Mouse (Mus musculus) macrophage (primary cell): ENCODE measurements around the gene Mmp11. TPM values are rescaled to one million over a fixed set of nuclear protein-coding genes. Genes with fewer than 3 reads are reported as not detected.

Source experiments
- H3K27ac ChIP-seq: fragments of 350-480 bp; formaldehyde crosslinking; 2 replicates; pipeline ENCODE4 v1.9.0; 2021
- H3K36me3 ChIP-seq: fragments of 350-480 bp; formaldehyde crosslinking; 2 replicates; pipeline ENCODE4 v1.9.0; 2021; ENCODE audit errors: inconsistent target
- H3K4me3 ChIP-seq: fragments of 350-480 bp; formaldehyde crosslinking; 2 replicates; pipeline ENCODE4 v1.9.0; 2021; ENCODE audit errors: inconsistent target
- H3K79me2 ChIP-seq: fragments of 350-480 bp; formaldehyde crosslinking; 2 replicates; pipeline ENCODE4 v1.9.0; 2021; ENCODE audit errors: inconsistent target
- WGBS: methylation state at CpG from one replicate; pipeline ENCODE4 v1.1.7; 2026; ENCODE audit warnings: inconsistent platforms; ENCODE audit not compliant: missing documents; 5-methylcytosine and 5-hydroxymethylcytosine counted together
- polyA plus RNA-seq: library from polyadenylated mRNA; stranded (reverse); fragments of 250-400 nt; gene quantifications from 3 replicates; pipeline ENCODE4 v1.2.4, GENCODE M21; 2018; ENCODE audit warnings: inconsistent platforms

Mmp11 gene
- polyA plus RNA-seq, 1 experiment from 2014 or later = 0.36 TPM

GRCm38 (mm10) chr10:75924324-75924723 is 12.0 kb downstream of the Mmp11 start:
- Histone ChIP-seq H3K27ac (no peak overlapping the region), H3K4me3 (no peak overlapping the region), H3K36me3 (no peaks in the 10 kb centered on the region), H3K79me2 (peaks cover 16% of the 10 kb centered on the region)
- 47% methylated on average over 2 of the region's 2 CpGs for WGBS

GRCm38 (mm10) chr10:75921726-75922560 is 14.4 kb downstream of the Mmp11 start:
- Histone ChIP-seq H3K4me3 (peak overlapping the region; percentile 64), H3K79me2 (peaks cover 40% of the 10 kb centered on the region), H3K27ac (peak overlapping the region; percentile 61), H3K36me3 (no peaks in the 10 kb centered on the region)
- 7% methylated on average over 22 of the region's 22 CpGs for WGBS

- Histone ChIP-seq H3K79me2 (peaks cover 47% of the 10 kb centered on the region), H3K36me3 (peaks cover 6% of the 10 kb centered on the region; the same call in 1 of the 2 replicates), H3K27ac (peak within 1 kb of the TSS; percentile 61), H3K4me3 (peak within 1 kb of the TSS; percentile 64)
- WGBS = under 1% methylated on average over 76 of the region's 76 CpGs
Observed at GRCm38 (mm10) chr10:75921026-75921725, 15.1 kb downstream of the Mmp11 start, which contains the start of gene Smarcb1. TSS of gene Smarcb1 (minus strand) at chr10:75921617.

GRCm38 (mm10) chr10:75919026-75919425 is 17.3 kb downstream of the Mmp11 start:
- Histone ChIP-seq H3K79me2 (peaks cover 66% of the 10 kb centered on the region), H3K27ac (no peak overlapping the region), H3K4me3 (no peak overlapping the region), H3K36me3 (peaks cover 22% of the 10 kb centered on the region; the same call in 1 of the 2 replicates)
- WGBS = 96% methylated on average over 5 of the region's 5 CpGs

- Histone ChIP-seq H3K36me3 (peaks cover 22% of the 10 kb centered on the region; the same call in 1 of the 2 replicates), H3K4me3 (no peak overlapping the region), H3K79me2 (peaks cover 66% of the 10 kb centered on the region), H3K27ac (no peak overlapping the region)
- 89% methylated on average over 8 of the region's 8 CpGs for WGBS
Observed at GRCm38 (mm10) chr10:75916840-75917239, 19.5 kb downstream of the Mmp11 start.

- H3K27ac ChIP-seq = no peak overlapping the region
- WGBS = 79% methylated on average over 7 of the region's 7 CpGs
- H3K79me2 ChIP-seq = peaks cover 62% of the 10 kb centered on the region
- no peak overlapping the region for H3K4me3 ChIP-seq
- peaks cover 33% of the 10 kb centered on the region for H3K36me3 ChIP-seq
Observed at GRCm38 (mm10) chr10:75915557-75915956, 20.7 kb downstream of the Mmp11 start.

- Histone ChIP-seq H3K36me3 (peaks cover 46% of the 10 kb centered on the region), H3K79me2 (peaks cover 38% of the 10 kb centered on the region), H3K27ac (no peak overlapping the region), H3K4me3 (no peak overlapping the region)
- WGBS = 39% methylated on average over 6 of the region's 6 CpGs
Observed at GRCm38 (mm10) chr10:75913013-75913589, 23.2 kb downstream of the Mmp11 start.

GRCm38 (mm10) chr10:75910698-75911097 is 25.6 kb downstream of the Mmp11 start:
- no peak overlapping the region for H3K27ac ChIP-seq
- H3K4me3 ChIP-seq = no peak overlapping the region
- 96% methylated on average over 2 of the region's 2 CpGs for WGBS
- H3K79me2 ChIP-seq = peaks cover 14% of the 10 kb centered on the region
- peaks cover 54% of the 10 kb centered on the region for H3K36me3 ChIP-seq

- WGBS = 100% methylated on average over 3 of the region's 4 CpGs
Observed at GRCm38 (mm10) chr10:75906882-75907281, 29.4 kb downstream of the Mmp11 start.

GRCm38 (mm10) chr10:75904391-75904790 is 31.9 kb downstream of the Mmp11 start:
- H3K4me3 ChIP-seq = no peak overlapping the region
- H3K36me3 ChIP-seq = peaks cover 85% of the 10 kb centered on the region
- H3K79me2 ChIP-seq = no peaks in the 10 kb centered on the region
- H3K27ac ChIP-seq = no peak overlapping the region
- 100% methylated on average over 5 of the region's 5 CpGs for WGBS

More at GRCm38 (mm10) chr10:75906882-75907281, 29.4 kb downstream of the Mmp11 start:
- no peak overlapping the region for H3K4me3 ChIP-seq
- no peak overlapping the region for H3K27ac ChIP-seq
- no peaks in the 10 kb centered on the region for H3K79me2 ChIP-seq
- peaks cover 81% of the 10 kb centered on the region for H3K36me3 ChIP-seq

GRCm38 (mm10) chr10:75898846-75899245 is 37.5 kb downstream of the Mmp11 start:
- WGBS = 88% methylated on average over 3 of the region's 3 CpGs

GRCm38 (mm10) chr10:75898039-75898564 is 38.2 kb downstream of the Mmp11 start:
- Histone ChIP-seq H3K27ac (no peak overlapping the region), H3K79me2 (no peaks in the 10 kb centered on the region), H3K4me3 (no peak overlapping the region), H3K36me3 (peaks cover 68% of the 10 kb centered on the region)
- 87% methylated on average over 6 of the region's 6 CpGs for WGBS

More at GRCm38 (mm10) chr10:75898846-75899245, 37.5 kb downstream of the Mmp11 start:
- Histone ChIP-seq H3K4me3 (no peak overlapping the region), H3K36me3 (peaks cover 75% of the 10 kb centered on the region), H3K79me2 (no peaks in the 10 kb centered on the region), H3K27ac (no peak overlapping the region)

GRCm38 (mm10) chr10:75897373-75897772 is 38.9 kb downstream of the Mmp11 start:
- H3K4me3 ChIP-seq = no peak overlapping the region
- H3K36me3 ChIP-seq = peaks cover 60% of the 10 kb centered on the region
- no peaks in the 10 kb centered on the region for H3K79me2 ChIP-seq
- H3K27ac ChIP-seq = no peak overlapping the region
- 61% methylated on average over 6 of the region's 6 CpGs for WGBS

- no peak overlapping the region for H3K27ac ChIP-seq
- no peak overlapping the region for H3K4me3 ChIP-seq
- peaks cover 49% of the 10 kb centered on the region for H3K36me3 ChIP-seq
- H3K79me2 ChIP-seq = no peaks in the 10 kb centered on the region
- WGBS = 100% methylated on average over 1 of the region's 1 CpGs
Observed at GRCm38 (mm10) chr10:75896208-75896607, 40.1 kb downstream of the Mmp11 start.
